ENCODE assay signal across 9 mouse cellular contexts in the genomic region with DNA sequence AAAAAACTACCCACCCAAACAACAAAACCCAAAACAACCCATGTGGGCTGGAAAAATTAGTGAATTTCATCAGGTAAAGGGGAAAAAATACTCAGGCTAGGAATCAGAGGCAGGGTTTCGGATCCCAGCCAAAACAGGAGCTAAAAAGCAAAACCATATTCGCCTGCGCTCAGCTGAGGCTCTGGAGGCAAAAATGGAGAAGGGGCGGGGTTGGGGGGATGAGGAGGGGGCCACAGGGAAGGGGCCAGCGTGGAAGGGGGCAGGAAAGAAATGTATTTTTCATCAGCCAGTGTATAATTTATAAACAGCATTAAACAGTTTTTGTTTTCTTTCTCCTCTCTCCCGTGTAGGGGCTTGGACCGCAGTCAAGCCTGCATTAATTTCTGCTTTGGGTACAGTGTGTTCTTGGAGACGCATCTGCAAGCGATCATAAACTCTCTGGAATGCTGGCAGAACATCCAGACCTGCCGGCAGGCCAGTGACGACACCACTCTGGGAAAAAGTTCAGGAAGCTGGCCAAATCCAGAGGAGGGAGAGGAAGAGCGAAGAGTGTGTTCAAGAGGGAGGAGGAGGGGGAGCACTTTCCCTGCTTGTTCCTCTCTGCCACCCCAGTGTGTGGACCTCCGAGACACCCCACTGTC.
A peak's percentile ranks its signal among the peaks of the same experiment; 100 is the strongest.
DNase-seq lines count a peak whose midpoint lies in the region; ATAC-seq and TF ChIP-seq lines count a peak whose summit lies in the region.
"Had no signal": no experiment of that assay in that cellular context is flagged by ENCODE, and none has a peak within 500 bp of the region (broad histone marks: within the 10 kb centered on the region; RNA-seq: fewer than 3 reads in every experiment).

No protein-coding gene starts in this region.

- H3K27ac ChIP-seq in forebrain, embryonic 15.5 days (replicated peaks), result peak overlapping the region; percentile 79
- H3K27ac ChIP-seq in heart, embryonic 15.5 days, result peak overlapping the region; percentile 90
- H3K27ac ChIP-seq in limb, embryonic 14.5 days (replicated peaks; ENCODE audit: low read depth, low read length), result peak overlapping the region; percentile 21; the same call in 1 of the 2 replicates
- peak overlapping the region; percentile 80 for H3K27ac ChIP-seq in neural tube, embryonic 15.5 days (replicated peaks)

- no peak for TF ChIP-seq POLR2A in limb, embryonic 14.5 days (IDR thresholded peaks at IDR 0.05; ENCODE audit: borderline replicate concordance, extremely low read depth, insufficient read depth, insufficient read length)

- H3K9ac ChIP-seq in forebrain, embryonic 15.5 days (replicated peaks), result 0 out of 2 replicates have a peak overlapping the region, but pooled peaks have one; percentile 19
- peak overlapping the region; percentile 39 for H3K9ac ChIP-seq in heart, embryonic 15.5 days
- H3K9ac ChIP-seq in limb, embryonic 14.5 days (ENCODE audit: low read depth, low read length, severe bottlenecking), result no peak overlapping the region
- no peak overlapping the region for H3K9ac ChIP-seq in neural tube, embryonic 15.5 days (replicated peaks)

- H3K9me3 ChIP-seq in forebrain, embryonic 15.5 days, result no peaks in the 10 kb centered on the region
- H3K9me3 ChIP-seq in heart, embryonic 15.5 days (replicated peaks), result no peaks in the 10 kb centered on the region
- no peaks in the 10 kb centered on the region for H3K9me3 ChIP-seq in limb, embryonic 14.5 days (ENCODE audit: control insufficient read depth, low read length)
- H3K9me3 ChIP-seq in neural tube, embryonic 15.5 days (replicated peaks), result no peaks in the 10 kb centered on the region

- H3K36me3 ChIP-seq in forebrain, embryonic 15.5 days, result no peaks in the 10 kb centered on the region
- no peaks in the 10 kb centered on the region for H3K36me3 ChIP-seq in heart, embryonic 15.5 days
- H3K36me3 ChIP-seq in limb, embryonic 14.5 days (ENCODE audit: control insufficient read depth, insufficient read depth, low read length), result no peaks in the 10 kb centered on the region
- H3K36me3 ChIP-seq in neural tube, embryonic 15.5 days, result no peaks in the 10 kb centered on the region

- H3K4me2 ChIP-seq in forebrain, embryonic 15.5 days (replicated peaks), result peak overlapping the region; percentile 35
- peak overlapping the region; percentile 52 for H3K4me2 ChIP-seq in heart, embryonic 15.5 days
- H3K4me2 ChIP-seq in limb, embryonic 14.5 days (replicated peaks; ENCODE audit: low read depth, low read length, severe bottlenecking), result peak overlapping the region; percentile 32
- peak overlapping the region; percentile 38 for H3K4me2 ChIP-seq in neural tube, embryonic 15.5 days

- 17% methylated on average over 13 of the region's 13 CpGs for WGBS in forebrain, embryonic 15.5 days
- WGBS in heart, embryonic 15.5 days, result 24% methylated on average over 13 of the region's 13 CpGs
- WGBS in limb, embryonic 14.5 days, result 9% methylated on average over 13 of the region's 13 CpGs
- WGBS in neural tube, embryonic 15.5 days, result 19% methylated on average over 13 of the region's 13 CpGs

- ATAC-seq in forebrain, embryonic 15.5 days (replicated peaks), result no peak
- peak; percentile 60 for ATAC-seq in heart, embryonic 15.5 days (replicated peaks; ENCODE audit: insufficient number of reproducible peaks, insufficient read depth, low FRiP score, low read depth)
- ATAC-seq in limb, embryonic 14.5 days (ENCODE audit: low FRiP score, low read depth), result peak; percentile 87
- ATAC-seq in neural tube, embryonic 15.5 days (ENCODE audit: low FRiP score), result peak; percentile 13; the same call in 1 of the 2 replicates

- peaks cover 87% of the 10 kb centered on the region for H3K4me1 ChIP-seq in forebrain, embryonic 15.5 days
- H3K4me1 ChIP-seq in heart, embryonic 15.5 days (replicated peaks), result peaks cover 80% of the 10 kb centered on the region
- peaks cover 57% of the 10 kb centered on the region for H3K4me1 ChIP-seq in limb, embryonic 14.5 days (ENCODE audit: control insufficient read depth, insufficient read depth, low read length)
- H3K4me1 ChIP-seq in neural tube, embryonic 15.5 days, result peaks cover 85% of the 10 kb centered on the region

- no peaks in the 10 kb centered on the region for H3K27me3 ChIP-seq in forebrain, embryonic 15.5 days
- H3K27me3 ChIP-seq in heart, embryonic 15.5 days, result no peaks in the 10 kb centered on the region
- peaks cover 8% of the 10 kb centered on the region for H3K27me3 ChIP-seq in limb, embryonic 14.5 days (ENCODE audit: control insufficient read depth, insufficient read depth, low read length)
- H3K27me3 ChIP-seq in neural tube, embryonic 15.5 days (replicated peaks), result 0 out of 2 replicates have a peak, but pooled peaks cover 4% of the 10 kb centered on the region
- H3K27me3 ChIP-seq: CH12.LX had no signal

- peak; percentile 11 to 26 for DNase-seq in spleen, adult 18-20 months
- DNase-seq in spleen, adult 12 weeks (ENCODE audit: low spot score), result no peak
- DNase-seq in kidney, postnatal 10 days, result peak; percentile 84
- DNase-seq in limb, embryonic 14.5 days (ENCODE audit: low spot score), result peak; percentile 96
- peak; percentile 78 to 89 for DNase-seq in urinary bladder, postnatal 4 days (ENCODE audit: low spot score in 2 of 2)

- H3K4me3 ChIP-seq in forebrain, embryonic 15.5 days, result no peak overlapping the region
- H3K4me3 ChIP-seq in heart, embryonic 15.5 days, result peak overlapping the region; percentile 26
- H3K4me3 ChIP-seq in limb, embryonic 14.5 days (replicated peaks; ENCODE audit: low read length), result peak overlapping the region; percentile 9; the same call in 1 of the 2 replicates
- no peak overlapping the region for H3K4me3 ChIP-seq in neural tube, embryonic 15.5 days (replicated peaks)

Comparison
In these comparisons a context has a peak if more than half of its experiments do, and no peak if none do; other contexts are left out.
1. H3K27ac ChIP-seq: peak in every context shown above with its lines; median percentile 90 in heart, embryonic 15.5 days; 80 in neural tube, embryonic 15.5 days; 79 in forebrain, embryonic 15.5 days; 21 in limb, embryonic 14.5 days.
2. H3K4me3 ChIP-seq: peak in heart, embryonic 15.5 days (single experiment) and limb, embryonic 14.5 days (single experiment); none in forebrain, embryonic 15.5 days (single experiment) and neural tube, embryonic 15.5 days (single experiment).
3. H3K9ac ChIP-seq: peak in forebrain, embryonic 15.5 days (single experiment) and heart, embryonic 15.5 days (single experiment); none in limb, embryonic 14.5 days (single experiment) and neural tube, embryonic 15.5 days (single experiment).
4. Peak in every context shown above with its lines, with median percentiles within 50 percentile points of each other: H3K4me2 ChIP-seq.